Mouse (Mus musculus) heart, adult 2 months (tissue): ENCODE data around the gene Gm10306. TPM values are rescaled to one million over a fixed set of nuclear protein-coding genes. Genes with fewer than 3 reads are reported as not detected.

Experiments used
- DNase-seq, 2 experiments: peaks; one replicate each; pipeline ENCODE4 v3.0.0; 2021
- H3K27ac ChIP-seq: fragments of 200-600 bp; 2 replicates; pipeline ENCODE4 v1.8.1; 2022
- H3K27me3 ChIP-seq: fragments of 200-500 bp; 2 replicates; pipeline ENCODE4 v1.6.1; 2012; ENCODE audit warnings: mild to moderate bottlenecking, low read length, inconsistent platforms, mixed read lengths; ENCODE audit not compliant: control insufficient read depth, insufficient read depth
- H3K36me3 ChIP-seq: fragments of 200-500 bp; 2 replicates; pipeline ENCODE4 v1.6.1; 2012; ENCODE audit warnings: low read length, inconsistent platforms; ENCODE audit not compliant: control insufficient read depth, insufficient read depth
- H3K4me1 ChIP-seq: fragments of 200-500 bp; 2 replicates; pipeline ENCODE4 v1.6.1; 2011; ENCODE audit warnings: low read length; ENCODE audit not compliant: control insufficient read depth, insufficient read depth
- H3K4me3 ChIP-seq: fragments of 200-600 bp; 2 replicates; pipeline ENCODE4 v1.8.1; 2022
- H3K79me2 ChIP-seq: fragments of 200-500 bp; replicated peaks from 2 replicates; pipeline ENCODE4 v1.6.1; 2012; ENCODE audit warnings: mild to moderate bottlenecking, inconsistent platforms, low read length, moderate library complexity, mixed read lengths; ENCODE audit not compliant: control insufficient read depth, insufficient read depth
- H3K9ac ChIP-seq: fragments of 200-500 bp; 2 replicates; pipeline ENCODE4 v1.6.1; 2012; ENCODE audit warnings: low read depth, mild to moderate bottlenecking, control low read depth, inconsistent platforms, low read length, mixed read lengths
- CTCF ChIP-seq: fragments of 200-600 bp; IDR thresholded peaks from 2 replicates; pipeline ENCODE4 v1.8.1; 2022; ENCODE audit warnings: antibody characterized with exemption, mild to moderate bottlenecking, moderate library complexity
- EP300 ChIP-seq: fragments of 200-500 bp; IDR thresholded peaks from 2 replicates; pipeline ENCODE4 v1.6.1; 2011; ENCODE audit warnings: low read depth, low read length, control low read depth; ENCODE audit not compliant: insufficient read depth
- POLR2A ChIP-seq: fragments of 200-500 bp; IDR thresholded peaks from 2 replicates; pipeline ENCODE4 v1.6.1; 2011; ENCODE audit warnings: mild to moderate bottlenecking, low read depth, low read length, control low read depth; ENCODE audit not compliant: insufficient read depth
- WGBS: fragments of 180-500 bp; shearing (Covaris S2); methylation state at CpG from one replicate; pipeline ENCODE4 v1.1.7; 2018; 5-methylcytosine and 5-hydroxymethylcytosine counted together
- intact Hi-C: fragments of 180-260 bp; cut with DNase I; formaldehyde crosslinking; loops from one replicate; pipeline ENCODE4 v1.15.1; 2025
- polyA plus RNA-seq: library from polyadenylated mRNA; depleted of rRNA; stranded (reverse); fragments of >200 nt; gene quantifications from 2 replicates; pipeline ENCODE4 v1.2.3, GENCODE M21; 2012; rRNA removed
- total RNA-seq, 2 experiments: library from RNA; stranded (reverse); gene quantifications; 2 replicates each; pipeline ENCODE4 v1.2.3; 2021

Gm10306 gene
- total and polyA plus RNA-seq, 3 experiments: not detected

DNA sequence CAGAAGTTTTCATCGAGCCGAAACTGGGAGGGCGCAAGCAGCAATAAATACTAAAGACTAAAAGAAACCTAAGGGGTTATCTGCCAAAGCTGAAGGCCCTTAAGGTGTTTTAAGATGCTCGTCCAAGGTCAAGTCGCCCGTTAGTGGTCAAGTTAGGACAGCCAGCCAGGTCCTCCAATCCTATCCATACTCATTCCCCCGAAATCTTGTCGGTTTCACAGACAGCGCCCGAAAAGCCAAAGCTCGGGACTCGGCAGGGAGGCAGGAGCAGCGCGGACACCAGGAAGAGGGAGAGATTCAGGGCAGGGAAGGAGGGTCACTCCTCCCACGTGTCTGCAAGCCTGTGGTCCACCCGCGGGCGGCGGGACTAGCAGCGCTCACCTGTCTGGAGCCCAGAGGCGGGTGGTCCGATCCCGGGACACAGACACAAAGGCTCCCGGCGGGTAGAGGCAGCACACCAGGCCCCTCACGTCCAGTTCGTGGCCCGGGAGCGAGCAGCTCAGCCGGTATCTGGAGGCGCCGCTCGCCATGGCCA, 46.2 kb downstream of the Gm10306 start:
- Histone ChIP-seq H3K4me3 (peak overlapping the region; percentile 81), H3K4me1 (peaks cover 3% of the 10 kb centered on the region; the same call in 1 of the 2 replicates), H3K79me2 (peaks cover 4% of the 10 kb centered on the region; the same call in 1 of the 2 replicates), H3K36me3 (no peaks in the 10 kb centered on the region; the same call in 1 of the 2 replicates), H3K27me3 (no peaks in the 10 kb centered on the region), H3K27ac (peak overlapping the region; percentile 90), H3K9ac (peak overlapping the region; percentile 90)
- no peak for DNase-seq
- intact Hi-C loops: loop anchor here (5.0 kb wide), 1 partner anchor 45 kb away; the partner anchor contains the start of genes Caap1 and Gm10306
- TF ChIP-seq EP300 (no peak), CTCF (no peak), POLR2A (no peak)
- under 1% methylated on average over 33 of the region's 33 CpGs for WGBS

DNA sequence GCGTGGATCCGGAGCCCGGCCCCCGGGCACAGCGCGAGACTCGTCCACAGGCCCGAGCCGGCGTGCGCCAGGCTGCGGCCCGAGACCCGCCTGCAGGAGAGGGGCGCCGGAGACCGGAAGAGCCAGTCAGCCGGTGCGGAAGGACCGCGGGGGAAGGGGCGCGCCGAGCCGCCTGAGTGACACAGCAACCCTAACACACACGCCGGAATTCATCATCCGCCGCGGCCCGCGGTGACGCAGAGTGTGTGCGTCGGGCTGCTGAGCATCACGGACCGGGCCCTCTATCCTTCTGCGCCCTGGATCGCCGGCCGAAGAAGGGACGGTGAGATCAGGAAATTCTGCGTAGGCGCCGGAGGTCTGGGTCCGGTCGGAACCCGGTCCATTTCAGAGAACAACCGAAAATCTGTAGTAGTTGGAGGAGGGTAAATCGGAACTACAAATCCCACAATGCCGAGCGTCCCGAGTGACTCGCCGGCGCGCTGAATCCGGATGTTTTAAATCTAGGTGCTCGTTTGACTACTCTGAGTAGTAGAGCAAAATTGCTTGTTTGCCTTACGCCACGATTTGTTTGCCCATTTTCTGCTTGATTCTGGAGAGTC, 46.8 kb downstream of the Gm10306 start, which contains the start of gene Plaa:
Gene Plaa, minus strand, starts transcription at position 214 of the 599 bp plus-strand sequence.
- Histone ChIP-seq H3K4me3 (peak within 1 kb of the TSS; percentile 81), H3K9ac (peak within 1 kb of the TSS; percentile 90), H3K4me1 (peaks cover 3% of the 10 kb centered on the region; the same call in 1 of the 2 replicates), H3K27me3 (no peaks in the 10 kb centered on the region), H3K27ac (peak within 1 kb of the TSS; percentile 90), H3K36me3 (no peaks in the 10 kb centered on the region; the same call in 1 of the 2 replicates), H3K79me2 (peaks cover 4% of the 10 kb centered on the region; the same call in 1 of the 2 replicates)
- DNase-seq: peak; percentile 94 to 95
- TF ChIP-seq EP300 (0 out of 2 replicates have a peak, but pooled peaks have one; percentile 20), CTCF (0 out of 2 replicates have a peak, but pooled peaks have one; percentile 15), POLR2A (no peak; the same call in 1 of the 2 replicates)
- WGBS: under 1% methylated on average over 61 of the region's 61 CpGs
- intact Hi-C loops: loop anchor here (5.0 kb wide), 1 partner anchor 46 kb away; the partner anchor contains the start of genes Caap1 and Gm10306

DNA sequence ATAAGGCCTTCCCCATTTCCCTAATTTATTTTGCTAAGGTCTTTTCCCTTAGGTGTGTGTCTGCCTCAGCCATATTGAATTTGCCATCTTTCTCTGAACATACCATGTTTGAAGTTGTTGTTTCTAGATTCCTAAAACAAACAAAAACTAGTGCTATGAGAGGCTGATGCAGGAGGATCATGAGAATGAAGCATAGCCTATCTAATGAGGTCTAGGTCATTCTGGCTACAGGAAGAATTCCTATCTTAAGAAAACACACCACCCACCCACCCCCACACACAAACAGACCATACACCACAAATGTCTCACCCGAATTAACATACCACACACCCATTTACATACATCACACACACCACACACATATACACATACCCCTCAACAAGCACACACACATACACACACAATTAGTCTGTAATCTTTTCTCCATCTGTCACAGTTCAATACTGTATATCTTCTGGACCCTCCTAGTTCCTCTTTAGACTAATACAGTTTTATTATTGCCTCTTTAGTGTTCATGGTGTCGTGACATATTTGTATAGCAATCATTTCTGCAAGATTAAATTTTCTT, 48.2 kb downstream of the Gm10306 start:
- H3K36me3 ChIP-seq: no peaks in the 10 kb centered on the region; the same call in 1 of the 2 replicates
- no peak for DNase-seq
- no peak overlapping the region for H3K9ac ChIP-seq
- no peak overlapping the region for H3K4me3 ChIP-seq
- TF ChIP-seq EP300: no peak
- TF ChIP-seq CTCF: no peak
- no peak for TF ChIP-seq POLR2A
- WGBS: 72% methylated on average over 2 of the region's 2 CpGs
- H3K4me1 ChIP-seq: peaks cover 3% of the 10 kb centered on the region; the same call in 1 of the 2 replicates
- no peaks in the 10 kb centered on the region for H3K27me3 ChIP-seq
- intact Hi-C loops: loop anchor here (5.0 kb wide), 1 partner anchor 47 kb away; the partner anchor contains the start of genes Caap1 and Gm10306
- peaks cover 4% of the 10 kb centered on the region; the same call in 1 of the 2 replicates for H3K79me2 ChIP-seq
- no peak overlapping the region for H3K27ac ChIP-seq

DNA sequence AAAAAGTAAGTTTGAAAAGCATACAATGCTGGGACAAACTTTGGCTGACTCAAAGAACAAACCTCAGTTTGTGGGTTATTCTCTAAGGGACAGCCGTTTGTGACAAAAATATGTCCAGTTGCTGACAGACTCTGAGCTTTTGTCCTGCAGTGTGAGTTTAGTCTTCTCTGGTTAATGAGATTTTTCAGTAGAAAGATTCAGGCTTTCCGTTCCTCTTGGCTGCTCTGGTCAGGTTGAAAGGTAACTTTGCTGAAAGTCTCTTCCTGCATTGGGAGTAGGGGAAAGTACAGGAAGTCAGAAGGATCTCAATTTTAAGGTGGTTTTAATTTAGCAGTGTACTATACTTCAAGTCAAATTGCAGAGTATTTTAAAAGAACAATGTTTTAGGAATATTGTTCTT, 49.2 kb downstream of the Gm10306 start:
- intact Hi-C loops: no loop called here
- Histone ChIP-seq H3K4me1 (peaks cover 3% of the 10 kb centered on the region; the same call in 1 of the 2 replicates), H3K36me3 (no peaks in the 10 kb centered on the region; the same call in 1 of the 2 replicates), H3K79me2 (peaks cover 4% of the 10 kb centered on the region; the same call in 1 of the 2 replicates), H3K27ac (no peak overlapping the region), H3K27me3 (no peaks in the 10 kb centered on the region), H3K4me3 (no peak overlapping the region), H3K9ac (no peak overlapping the region)
- DNase-seq: no peak
- 81% methylated on average over 2 of the region's 2 CpGs for WGBS
- TF ChIP-seq CTCF (no peak), EP300 (no peak), POLR2A (no peak)

Other genes starting within 250 kb of the Gm10306 start
- gene Caap1, start 250 bp downstream of the Gm10306 start, total RNA-seq: 1 to 10 TPM; 3.6 to 4.4 TPM
- gene Caap1, start 250 bp downstream of the Gm10306 start, polyA plus RNA-seq: 1.2 and 1.4 TPM in 2 replicates
- gene Plaa, start 46.7 kb downstream of the Gm10306 start, total RNA-seq: 10 to 100 TPM; 39.9 to 46.8 TPM
- 26.1 and 32.2 TPM in 2 replicates for gene Plaa, start 46.7 kb downstream of the Gm10306 start, polyA plus RNA-seq
- gene Ift74, start 57.9 kb downstream of the Gm10306 start, total RNA-seq: 1 to 10 TPM; 3.8 to 5.3 TPM
- 0.59 and 0.91 TPM in 2 replicates for gene Ift74, start 57.9 kb downstream of the Gm10306 start, polyA plus RNA-seq
- not detected for gene Lrrc19, start 93.6 kb downstream of the Gm10306 start, total RNA-seq
- gene Lrrc19, start 93.6 kb downstream of the Gm10306 start, polyA plus RNA-seq: not detected in 2 replicates
- 10 to 100 TPM; 37.0 to 40.3 TPM for gene Tek, start 182.7 kb downstream of the Gm10306 start, total RNA-seq
- 16.8 and 33.1 TPM in 2 replicates for gene Tek, start 182.7 kb downstream of the Gm10306 start, polyA plus RNA-seq